Mouse (Mus musculus): ENCODE data around the gene Lrrc28.

Lrrc28 gene

DNA sequence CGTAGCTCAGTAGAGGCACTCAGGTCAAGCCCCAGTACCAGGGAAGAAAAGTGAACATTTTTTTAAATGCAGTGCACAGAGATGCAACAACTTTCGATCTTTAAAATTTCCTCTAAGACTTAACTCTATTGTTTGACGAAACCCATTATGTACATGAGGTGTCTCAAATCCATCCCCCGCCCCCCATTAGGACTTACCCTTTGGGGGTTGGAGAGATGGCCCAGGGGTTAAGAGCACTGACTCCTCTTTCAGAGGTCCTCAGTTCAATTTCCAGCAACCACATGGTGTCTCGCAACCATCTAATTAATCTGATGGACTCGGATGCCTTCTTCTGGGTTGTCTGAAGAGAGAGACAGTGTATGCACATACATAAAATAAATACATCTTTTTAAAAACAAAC, 1.1 kb upstream of the Lrrc28 start:
- no peak for DNase-seq (ENCODE audit: extremely low spot score, low read depth, low spot score)

DNA sequence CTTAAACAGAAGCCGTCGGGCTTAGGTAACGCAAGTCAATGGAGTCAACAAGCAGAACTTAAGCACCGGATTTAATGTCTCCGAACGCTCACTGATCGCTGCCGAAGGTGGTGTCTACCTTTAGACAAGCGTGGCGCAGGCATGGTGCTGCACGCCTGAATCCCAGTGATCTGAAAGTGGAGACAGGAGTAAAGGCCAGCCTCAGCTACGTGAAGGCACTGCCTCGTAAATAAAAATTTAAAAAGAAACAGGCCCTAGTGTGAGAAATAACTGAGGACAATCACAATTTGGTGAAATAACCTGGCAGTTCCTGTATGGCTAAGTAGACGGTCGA, 580 bp upstream of the Lrrc28 start:
- DNase-seq (ENCODE audit: extremely low spot score, low read depth, low spot score) = no peak

DNA sequence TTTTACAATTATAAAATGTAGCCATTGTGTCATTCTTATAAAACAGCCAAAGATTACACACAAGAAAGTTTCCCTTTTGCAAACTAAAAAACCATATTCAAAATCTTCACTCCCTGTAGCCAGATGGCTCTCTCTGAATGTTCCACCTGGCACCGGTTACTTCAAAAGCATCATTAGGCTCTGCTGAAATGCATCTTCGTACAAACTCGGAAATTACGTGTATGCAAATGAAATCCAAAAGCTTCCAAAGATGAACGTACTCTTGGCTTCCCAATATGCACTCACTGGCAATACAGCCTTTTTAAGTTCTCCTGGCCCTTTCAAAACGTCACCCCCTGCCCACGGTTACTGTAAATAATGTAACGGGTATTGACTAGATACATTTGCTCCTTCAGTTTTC, 777 bp downstream of the Lrrc28 start:
- DNase-seq (ENCODE audit: extremely low spot score, low read depth, low spot score) = no peak

DNA sequence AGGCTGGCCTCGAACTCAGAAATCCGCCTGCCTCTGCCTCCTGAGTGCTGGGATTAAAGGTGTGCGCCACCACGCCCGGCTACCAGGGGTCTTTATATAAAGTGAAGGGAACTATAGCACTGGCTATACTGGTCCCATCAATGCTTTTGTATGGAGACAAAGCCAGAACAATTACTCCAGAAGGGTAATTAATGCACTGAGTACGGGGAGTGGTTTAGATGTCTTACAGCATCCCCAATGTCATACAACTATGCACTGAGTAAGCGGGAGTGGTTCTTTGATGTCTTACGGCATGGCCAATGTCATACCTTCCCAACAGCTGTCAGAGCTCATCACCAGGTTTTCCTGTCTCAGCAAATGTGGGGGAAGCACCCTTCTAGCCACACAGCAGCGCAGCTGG, 2.1 kb downstream of the Lrrc28 start:
- no peak for DNase-seq (ENCODE audit: extremely low spot score, low read depth, low spot score)

DNA sequence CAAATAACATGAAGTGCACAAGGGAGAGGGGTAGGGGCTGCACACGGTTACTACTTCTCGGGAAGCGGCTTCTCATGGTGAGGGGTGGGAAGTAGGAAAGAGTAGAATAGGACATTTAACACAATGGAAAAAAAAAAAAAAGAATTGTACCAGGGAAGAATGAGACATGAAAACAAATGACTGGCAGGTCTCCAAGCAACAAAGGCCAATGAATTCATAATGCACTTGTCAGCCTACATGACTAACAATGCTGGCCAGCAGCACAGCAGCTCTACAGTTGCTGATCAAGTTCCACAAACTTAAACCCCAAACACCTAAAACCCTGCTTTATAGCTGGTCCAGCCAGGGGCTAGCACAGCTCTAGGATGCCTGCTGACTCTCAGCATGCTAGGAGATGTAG, 6.1 kb downstream of the Lrrc28 start:
- no peak for DNase-seq (ENCODE audit: extremely low spot score, low read depth, low spot score)

DNA sequence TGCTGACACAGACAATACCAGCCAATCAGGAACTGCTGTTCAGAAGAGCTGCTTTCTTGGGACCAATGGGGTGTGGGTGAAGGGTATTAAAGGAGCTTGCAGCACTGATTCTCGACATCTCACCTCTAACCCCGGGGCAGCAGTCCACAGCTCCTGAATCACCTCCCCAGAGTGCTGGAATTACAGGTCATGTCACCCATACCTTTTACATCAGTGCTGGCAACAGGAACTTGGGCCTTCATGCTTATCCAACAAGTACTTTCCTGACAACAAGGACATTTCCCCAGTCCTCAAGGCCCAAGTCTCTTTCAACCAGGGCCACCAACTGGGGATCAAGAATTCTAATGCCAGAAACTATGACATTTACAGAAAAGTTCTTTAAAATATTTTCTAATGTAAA, 8.9 kb downstream of the Lrrc28 start:
- DNase-seq (ENCODE audit: extremely low spot score, low read depth, low spot score) = no peak

DNA sequence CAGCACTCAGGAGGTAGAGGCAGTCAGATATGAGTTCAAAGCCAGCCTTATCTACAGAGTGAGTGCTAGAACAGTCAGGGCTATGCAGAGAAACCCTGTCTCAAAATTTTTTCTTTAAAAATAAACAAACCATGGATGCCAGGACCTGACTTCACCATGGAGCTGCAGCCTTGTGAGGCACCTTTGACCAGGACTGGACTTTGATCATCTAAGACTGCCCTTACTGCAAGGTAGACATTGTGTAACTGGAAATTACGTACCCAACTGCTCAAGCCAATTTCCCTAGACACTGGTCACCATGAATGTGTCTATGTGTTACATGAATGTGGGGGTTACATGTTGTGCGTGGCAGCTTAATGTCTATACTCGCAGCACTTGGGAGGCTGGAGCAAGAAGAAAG, 10.9 kb downstream of the Lrrc28 start:
- no peak for DNase-seq (ENCODE audit: extremely low spot score, low read depth, low spot score)

DNA sequence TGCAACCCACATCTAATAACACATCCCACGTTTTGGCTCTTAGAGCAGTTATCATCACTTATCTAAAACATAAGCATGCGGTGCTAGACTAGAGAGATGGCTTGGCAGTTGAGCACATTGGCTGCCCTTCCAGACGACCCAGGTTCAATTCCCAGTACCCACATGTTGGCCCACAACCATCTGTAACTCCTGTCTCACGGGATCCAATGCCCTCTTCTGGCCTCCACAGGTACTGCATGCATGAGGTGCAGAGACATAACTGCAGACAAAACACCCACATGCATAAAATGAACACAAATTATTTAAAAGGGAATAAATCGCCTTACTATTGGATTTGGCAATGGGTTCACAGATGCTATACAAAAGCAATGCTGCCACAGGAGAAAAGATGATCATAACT, 12.7 kb downstream of the Lrrc28 start:
- no peak for DNase-seq (ENCODE audit: extremely low spot score, low read depth, low spot score)

DNA sequence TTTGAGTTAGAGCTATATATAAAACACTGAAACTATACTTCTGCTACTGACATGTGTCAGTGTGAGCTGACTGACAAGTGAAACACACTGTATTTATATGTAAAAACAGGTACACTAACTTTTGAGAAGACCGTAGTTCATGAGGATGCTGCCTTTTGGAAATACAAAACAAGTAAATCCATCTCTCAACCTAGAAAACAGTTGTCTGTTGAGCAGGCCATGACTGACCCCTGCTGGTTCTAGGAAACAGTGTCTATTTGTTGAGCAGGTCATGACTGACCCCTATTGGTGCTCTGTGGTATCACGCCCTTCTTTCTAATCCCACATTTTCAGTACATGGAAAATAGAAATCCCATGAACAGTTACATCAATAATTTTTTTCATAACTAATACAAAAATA, 14.3 kb downstream of the Lrrc28 start:
- DNase-seq (ENCODE audit: extremely low spot score, low read depth, low spot score) = peak; percentile 79

DNA sequence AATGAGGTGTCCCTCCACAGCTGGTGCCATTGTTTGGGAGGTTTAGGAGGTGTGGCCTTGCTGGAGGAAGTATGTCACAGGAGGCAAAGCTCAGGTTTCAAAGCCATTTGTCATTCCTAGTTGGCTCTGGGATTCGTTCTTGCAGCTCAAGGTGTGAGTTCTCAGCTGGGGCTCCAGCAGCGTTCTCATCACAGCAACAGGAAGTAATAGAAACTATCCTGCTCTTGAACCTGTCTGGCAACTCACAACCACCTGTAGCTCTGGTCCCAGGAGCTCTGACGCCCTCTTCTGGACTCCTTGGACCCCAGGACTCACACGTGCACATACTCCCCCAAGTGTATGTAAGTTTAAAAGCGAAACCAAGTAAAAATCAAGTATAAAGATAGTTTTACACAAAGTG, 15.4 kb downstream of the Lrrc28 start:
- DNase-seq (ENCODE audit: extremely low spot score, low read depth, low spot score) = no peak

DNA sequence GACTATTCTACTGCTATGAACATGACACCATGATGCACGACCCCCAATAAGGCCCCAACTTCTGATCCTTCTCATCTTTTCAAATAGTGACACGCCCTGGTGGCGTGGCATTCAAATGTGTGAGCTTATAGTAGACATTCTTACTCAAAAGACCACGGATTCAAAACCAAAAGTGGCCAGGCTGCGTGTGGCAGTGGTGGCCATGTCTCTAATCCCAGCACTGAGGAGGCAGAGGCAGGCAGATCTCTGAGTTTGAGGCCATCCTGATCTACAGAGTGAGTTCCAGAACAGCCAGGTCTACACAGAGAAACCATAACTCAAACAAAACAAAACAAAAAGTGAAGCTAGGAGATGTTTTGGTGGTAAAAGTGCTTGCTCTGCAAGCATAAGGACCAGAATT, 18.4 kb downstream of the Lrrc28 start:
- DNase-seq (ENCODE audit: extremely low spot score, low read depth, low spot score) = no peak

DNA sequence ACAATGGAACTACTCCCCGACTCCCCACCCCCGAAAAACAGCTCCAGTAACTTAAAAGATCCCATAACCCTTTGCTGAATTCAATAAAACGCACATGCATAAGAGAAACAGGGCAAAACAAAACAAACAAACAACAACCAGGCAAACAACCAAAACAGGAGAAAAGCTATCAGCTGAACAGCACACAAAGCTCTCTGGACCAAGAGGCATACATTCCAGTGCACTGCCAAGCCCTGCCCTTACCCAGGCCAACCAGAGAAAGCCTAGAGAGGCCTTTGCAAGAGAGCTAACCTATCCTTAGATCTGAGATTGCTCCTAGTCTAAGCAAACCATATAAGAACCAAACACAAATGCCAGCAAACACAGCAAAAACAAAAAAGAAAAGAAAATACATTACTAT, 22.9 kb downstream of the Lrrc28 start:
- DNase-seq (ENCODE audit: extremely low spot score, low read depth, low spot score) = no peak

DNA sequence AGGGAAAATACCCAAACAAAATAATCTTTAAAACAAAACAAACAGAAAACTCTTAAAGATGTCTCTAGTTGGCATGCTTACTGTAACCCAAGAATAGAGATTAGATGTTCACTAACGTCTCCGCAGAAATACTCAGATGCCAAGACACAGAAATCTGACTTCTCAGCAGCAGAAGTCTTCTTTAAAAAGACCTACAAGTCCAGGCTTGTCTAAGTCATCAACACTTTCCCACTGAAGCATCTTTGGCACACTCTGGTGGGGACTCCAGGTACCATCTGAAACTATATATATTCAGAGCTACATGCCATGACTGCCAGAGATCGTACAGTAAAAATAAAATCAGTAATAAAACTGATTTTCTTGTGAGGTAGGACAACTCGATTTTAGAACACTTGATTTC, 25.2 kb downstream of the Lrrc28 start:
- no peak for DNase-seq (ENCODE audit: extremely low spot score, low read depth, low spot score)

DNA sequence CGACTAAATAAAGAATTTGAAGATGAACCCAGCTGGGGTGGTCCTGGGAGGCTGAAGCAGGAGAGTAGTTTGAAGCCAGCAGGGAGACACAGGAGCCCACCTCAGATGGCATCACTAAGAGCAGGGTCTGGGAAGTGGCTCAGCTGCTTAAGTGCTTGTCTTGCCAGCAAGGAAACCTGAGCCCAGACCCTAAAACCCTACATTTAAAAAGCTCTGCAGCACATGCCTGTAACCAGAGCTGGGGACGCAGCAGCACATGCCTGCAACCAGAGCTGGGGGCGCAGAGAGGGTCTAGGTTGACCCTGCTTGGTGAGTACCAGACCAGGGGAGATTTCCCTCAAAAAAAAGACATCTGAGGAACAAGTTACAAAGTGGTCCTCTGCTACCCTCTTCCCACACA, 26.8 kb downstream of the Lrrc28 start:
- DNase-seq (ENCODE audit: extremely low spot score, low read depth, low spot score) = no peak

DNA sequence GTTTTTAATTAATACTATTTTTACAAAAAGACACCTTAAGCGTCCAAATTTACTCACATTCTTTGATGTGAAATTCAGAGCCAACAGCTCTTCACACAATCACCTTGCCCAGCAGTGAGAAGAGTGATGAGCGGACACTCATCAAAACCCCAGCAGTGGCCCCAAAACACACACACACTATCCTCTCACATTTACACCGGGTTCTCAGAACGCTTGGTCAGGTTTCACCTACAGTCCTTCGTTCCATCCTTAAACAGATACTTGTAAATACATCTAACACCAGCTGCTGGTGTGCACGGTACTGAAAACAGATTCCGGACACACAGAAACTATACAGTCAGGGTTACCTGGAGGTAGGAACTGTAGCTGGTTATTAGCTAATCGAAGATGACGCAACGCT, 27.4 kb downstream of the Lrrc28 start:
- DNase-seq (ENCODE audit: extremely low spot score, low read depth, low spot score) = no peak

DNA sequence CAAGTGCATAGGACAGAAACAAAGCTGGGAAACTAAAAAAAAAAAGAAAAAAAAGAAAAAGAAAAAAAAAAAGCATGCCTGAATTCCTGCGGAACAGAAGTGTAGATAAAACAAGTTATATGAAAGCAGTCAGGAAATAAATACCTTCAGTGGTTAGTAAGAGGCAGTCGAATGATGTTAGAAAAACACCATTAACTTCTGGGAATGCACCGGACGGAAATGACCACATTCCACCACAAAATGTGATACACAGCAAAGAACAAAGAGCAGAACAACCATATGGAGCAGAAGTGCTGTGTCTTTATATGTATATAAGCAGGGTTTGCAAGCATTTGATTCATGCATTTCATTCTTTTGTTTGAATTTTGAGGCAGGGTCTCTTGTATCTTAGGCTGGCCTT, 28.2 kb downstream of the Lrrc28 start:
- DNase-seq (ENCODE audit: extremely low spot score, low read depth, low spot score) = no peak

DNA sequence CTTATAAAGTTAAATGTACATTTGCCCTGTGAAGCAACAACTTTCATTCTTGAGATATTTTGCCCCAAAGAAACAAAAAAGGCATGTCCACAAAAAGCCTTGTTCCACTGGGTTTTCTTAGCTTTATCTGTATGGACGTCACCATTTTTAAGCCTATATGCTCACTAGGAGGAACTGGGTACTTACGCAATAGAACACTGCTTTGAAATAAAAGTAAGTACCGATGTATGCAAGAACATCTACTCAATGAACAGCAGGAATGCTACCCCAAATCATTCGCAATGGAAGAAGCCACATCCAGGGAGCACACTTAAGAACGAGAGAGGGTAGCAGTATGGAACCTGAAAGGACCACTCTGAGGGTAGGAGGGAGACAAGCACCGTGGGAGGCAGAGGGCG, 30.6 kb downstream of the Lrrc28 start:
- DNase-seq (ENCODE audit: extremely low spot score, low read depth, low spot score) = no peak

DNA sequence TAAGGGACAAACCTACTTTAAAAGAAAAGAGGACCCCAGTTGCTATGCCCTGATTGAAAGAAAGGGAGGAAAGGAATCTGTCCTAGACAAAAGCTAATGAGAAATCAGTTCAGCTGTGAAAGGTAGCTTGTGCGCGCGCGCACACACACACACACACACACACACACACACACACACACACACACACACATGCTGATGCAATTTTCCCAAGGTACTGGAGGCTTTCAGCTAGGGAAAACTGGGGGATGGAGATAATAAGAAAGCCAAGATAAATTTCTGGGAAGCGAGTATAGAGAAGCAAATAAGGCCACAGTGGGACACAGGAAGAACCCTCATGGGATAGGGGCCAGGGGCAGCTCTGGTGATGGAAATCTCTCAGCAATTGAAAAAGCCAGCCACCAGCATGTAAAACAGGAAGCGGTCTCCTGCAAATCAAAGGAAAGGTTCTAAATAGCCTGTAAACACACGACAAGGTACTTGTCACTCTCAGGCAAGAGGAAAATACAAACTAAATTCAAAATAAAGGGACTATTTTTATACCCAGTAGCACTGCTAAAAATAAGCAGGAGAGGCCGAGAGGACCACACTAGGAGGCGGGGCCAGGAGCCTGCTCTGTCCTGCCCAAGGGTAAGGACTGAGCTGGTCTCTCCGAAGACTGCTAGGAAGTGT, 31.1 kb downstream of the Lrrc28 start:
- no peak for DNase-seq (ENCODE audit: extremely low spot score, low read depth, low spot score)

DNA sequence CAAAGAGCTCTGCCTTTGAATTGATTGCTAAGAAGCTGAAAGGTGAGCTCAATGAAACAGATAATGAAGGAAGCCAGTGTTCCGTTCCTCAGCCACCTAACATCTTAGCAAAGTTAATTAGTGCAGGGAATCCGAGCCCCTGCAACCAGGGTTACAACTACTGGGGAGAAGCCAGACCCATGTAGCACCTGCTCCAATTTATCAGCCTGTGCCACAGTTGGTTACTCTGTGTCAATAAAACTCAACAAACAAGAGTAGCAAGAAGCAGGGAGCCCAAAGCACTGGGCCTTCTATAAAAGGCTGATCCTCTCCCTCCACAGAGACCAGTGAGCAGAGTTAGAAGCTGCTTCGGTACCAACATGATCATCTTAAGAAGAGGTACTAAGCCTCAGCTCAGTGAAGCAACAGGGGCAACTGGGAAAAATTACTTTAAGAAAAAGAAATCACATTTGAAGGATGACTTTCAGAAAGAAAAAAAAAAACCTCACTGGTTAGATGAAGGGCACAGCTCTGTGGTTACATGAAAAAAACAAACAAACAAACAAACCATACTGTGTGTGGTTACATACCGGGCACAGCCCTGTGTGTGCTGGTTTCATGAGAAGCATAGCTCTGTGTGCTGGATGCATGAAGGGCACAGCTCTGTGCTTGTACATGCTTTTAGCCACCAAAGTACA, 36.6 kb downstream of the Lrrc28 start:
- DNase-seq (ENCODE audit: extremely low spot score, low read depth, low spot score) = no peak

DNA sequence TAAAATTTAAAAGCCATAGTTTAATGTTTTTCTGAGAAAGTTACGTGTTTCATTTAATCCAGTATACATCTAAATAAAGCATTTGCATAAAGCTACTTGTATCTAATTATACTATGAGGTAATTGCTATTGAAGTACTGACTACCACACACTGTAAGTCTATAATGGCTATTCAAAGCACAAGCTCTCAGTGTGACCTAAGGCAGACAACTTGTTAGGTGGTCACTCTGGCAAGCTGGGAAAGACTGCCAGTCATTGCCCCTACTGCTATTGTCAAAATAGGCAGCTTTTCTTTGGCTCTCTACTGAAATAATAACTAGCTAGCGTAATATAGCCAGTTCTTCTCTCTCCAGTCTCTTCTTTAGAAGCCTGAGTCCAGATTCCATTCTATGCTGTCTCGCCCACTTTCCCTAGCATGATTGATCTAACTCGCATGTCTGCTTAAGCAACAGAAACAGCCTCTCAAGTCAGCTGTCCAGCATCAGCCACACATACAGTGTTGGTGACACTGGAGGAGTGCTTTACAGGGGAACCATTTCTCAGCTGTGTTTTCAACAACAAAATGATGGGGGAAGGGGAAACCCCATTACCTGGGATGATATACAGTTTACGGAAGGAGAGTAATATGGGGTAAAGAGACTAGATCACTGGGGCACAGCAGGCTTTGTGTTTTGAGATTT, 37.3 kb downstream of the Lrrc28 start:
- DNase-seq (ENCODE audit: extremely low spot score, low read depth, low spot score) = no peak

DNA sequence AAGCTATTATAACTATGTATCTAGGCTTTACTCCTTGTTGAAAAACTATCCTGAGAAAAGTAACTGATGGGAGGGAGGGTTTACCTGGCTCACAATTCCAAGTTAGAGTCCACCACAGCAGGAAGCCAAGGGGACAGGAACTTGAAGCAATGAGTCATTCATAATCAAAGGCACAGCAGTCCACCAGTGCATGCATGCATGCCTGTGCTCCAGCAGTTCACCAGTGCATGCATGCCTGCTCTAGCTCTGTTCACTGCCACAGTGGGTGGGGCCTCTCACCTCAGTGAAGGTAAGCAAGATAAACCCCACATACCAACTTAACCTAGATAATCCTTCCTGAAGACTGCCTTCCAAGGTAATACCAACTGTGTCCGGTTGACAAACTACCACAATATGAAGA, 38.8 kb downstream of the Lrrc28 start:
- no peak for DNase-seq (ENCODE audit: extremely low spot score, low read depth, low spot score)

DNA sequence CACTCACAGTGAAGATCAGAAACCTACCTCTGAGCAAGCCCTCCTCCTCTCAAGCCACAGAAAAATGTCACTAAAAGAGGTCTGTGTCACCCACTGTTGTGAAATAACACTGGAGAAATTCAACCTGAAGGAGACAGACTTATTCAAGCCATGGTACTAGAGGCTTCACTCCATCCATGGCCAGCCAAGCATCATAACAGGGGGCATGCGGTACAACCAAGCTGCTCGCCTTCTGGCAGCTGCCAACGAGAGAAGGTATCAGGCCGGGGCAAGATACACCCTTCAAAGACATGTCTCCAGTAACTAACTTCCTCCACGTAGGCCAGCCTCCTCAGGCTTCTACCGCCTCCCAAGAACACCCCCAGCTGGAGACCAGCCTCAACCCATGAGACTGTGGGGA, 40.0 kb downstream of the Lrrc28 start:
- no peak for DNase-seq (ENCODE audit: extremely low spot score, low read depth, low spot score)

DNA sequence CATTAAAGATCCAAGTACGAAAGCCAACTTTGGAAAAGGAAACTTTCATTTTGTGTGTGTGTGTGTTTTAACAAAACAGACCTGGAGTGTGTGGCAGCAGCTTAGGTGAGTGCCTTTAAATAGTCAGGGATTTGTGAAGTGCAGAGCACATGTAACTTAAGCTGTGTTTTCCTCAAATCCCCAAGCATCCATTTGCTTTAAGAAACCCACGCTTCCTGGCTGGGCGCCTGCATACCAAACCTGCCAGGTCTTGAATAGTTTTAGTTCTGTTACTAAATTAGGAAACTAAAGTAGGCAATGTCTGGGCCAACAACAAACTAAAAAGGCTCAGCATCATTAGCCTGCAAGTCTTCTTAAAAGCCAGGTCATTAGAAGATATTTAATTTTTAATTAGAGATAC, 47.0 kb downstream of the Lrrc28 start:
- DNase-seq (ENCODE audit: extremely low spot score, low read depth, low spot score) = no peak

Data from hindlimb bud, embryonic 11.5 days (tissue).